Mouse (Mus musculus) embryonic stem cell, embryonic (primary cell): ENCODE results near the gene Vmn2r115.
"Not testable (repeated sequence)": the region's sequence is repeated elsewhere in the genome, so short reads cannot be mapped to it uniquely, and the experiment has no call there.

Experiments
- CTCF ChIA-PET, 4 experiments: fragments of 300-600 bp in 2 of 4; fragments of 350-600 bp in 2 of 4; sonication (Branson Sonifier 250); formaldehyde crosslinking; loops; one replicate each; lab custom pipeline; 2022; ENCODE audit warnings: inconsistent platforms in 2 of 4; lab: Charles Lee
- POLR2A ChIA-PET, 4 experiments: fragments of 300-600 bp in 2 of 4; fragments of 350-600 bp in 2 of 4; sonication (Branson Sonifier 250); formaldehyde crosslinking; loops; one replicate each; lab custom pipeline; 2022; ENCODE audit warnings: antibody characterized with exemption in 4 of 4, inconsistent platforms in 1 of 4; lab: Charles Lee

Vmn2r115 gene

GRCm38 (mm10) chr17:23343441-23343840 lies at the start of gene Vmn2r115:
Vmn2r115 (plus strand) TSS chr17:23343741.
- CTCF ChIA-PET, POLR2A ChIA-PET: not testable (repeated sequence)

GRCm38 (mm10) chr17:23312437-23312836 lies 31.1 kb upstream of the Vmn2r115 start, which contains the start of gene Vmn2r114:
Vmn2r114 (minus strand) TSS chr17:23312537.
- CTCF ChIA-PET, POLR2A ChIA-PET: not testable (repeated sequence)

GRCm38 (mm10) chr17:23330657-23331056 lies 12.9 kb upstream of the Vmn2r115 start:
- ChIA-PET CTCF (no interaction called here), POLR2A (no interaction called here)

GRCm38 (mm10) chr17:23351644-23352043 lies 8.1 kb downstream of the Vmn2r115 start:
- POLR2A ChIA-PET = no interaction called here

GRCm38 (mm10) chr17:23384304-23384703 lies 40.8 kb downstream of the Vmn2r115 start, which contains the start of gene Vmn2r116:
Vmn2r116 (plus strand) TSS chr17:23384604.
- CTCF ChIA-PET, POLR2A ChIA-PET: not testable (repeated sequence)

More at GRCm38 (mm10) chr17:23351644-23352043, 8.1 kb downstream of the Vmn2r115 start:
- CTCF ChIA-PET = no interaction called here
